In the genomic region with DNA sequence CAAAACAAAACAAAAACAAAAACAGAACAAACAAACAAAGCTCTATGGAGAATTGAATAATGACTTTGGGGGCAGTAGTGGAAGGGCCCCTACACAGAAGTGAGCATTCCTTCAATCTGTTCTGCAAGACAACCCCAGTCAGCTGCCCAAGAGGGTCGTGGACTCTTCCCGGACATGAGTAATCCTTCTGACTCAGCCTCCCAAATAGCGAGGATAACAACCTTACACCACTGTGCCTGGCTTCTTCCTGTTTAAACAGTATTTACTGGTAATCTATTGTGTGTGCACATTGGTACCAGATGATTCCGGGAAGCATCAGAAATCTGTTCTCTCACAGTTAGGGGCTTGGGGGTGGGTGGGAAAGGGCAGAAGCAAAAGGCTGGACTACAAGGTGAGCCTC, we compare ENCODE assay signal across 29 mouse cellular contexts. TPM values are rescaled to one million over a fixed set of nuclear protein-coding genes. Genes with fewer than 3 reads are reported as not detected.
"Had no signal": no experiment of that assay in that cellular context is flagged by ENCODE, and none has a peak within 500 bp of the region (broad histone marks: within the 10 kb centered on the region; RNA-seq: fewer than 3 reads in every experiment).

No protein-coding gene starts in this region.

- H3K36me3 ChIP-seq: heart, embryonic 10.5 days; heart, embryonic 12.5 days; hindbrain, embryonic 10.5 days; hindbrain, embryonic 13.5 days; hindbrain, embryonic 15.5 days; limb, embryonic 13.5 days; limb, embryonic 15.5 days; liver, embryonic 13.5 days had no signal

- H3K4me2 ChIP-seq: heart, embryonic 12.5 days; hindbrain, embryonic 13.5 days; hindbrain, embryonic 15.5 days; limb, embryonic 13.5 days; limb, embryonic 15.5 days; liver, embryonic 11.5 days; liver, embryonic 13.5 days had no signal

- H3K4me3 ChIP-seq: gastrocnemius, adult 2 months; heart, embryonic 10.5 days; heart, embryonic 12.5 days; hindbrain, embryonic 10.5 days; hindbrain, embryonic 13.5 days; hindbrain, embryonic 15.5 days; limb, embryonic 13.5 days; limb, embryonic 15.5 days; liver, embryonic 13.5 days had no signal

- DNase-seq: gastrocnemius, adult 2 months; gastrocnemius, postnatal 14 days; gastrocnemius, postnatal 36 days; heart, adult 18-20 months; heart, postnatal 10 days; heart, postnatal 4 days; kidney, adult 11 months; kidney, adult 2 months; kidney, adult 9 months; kidney, postnatal 10 days; kidney, postnatal 25 days; layer of hippocampus, adult 9-11 months; layer of hippocampus, postnatal 36 days; left cerebral cortex, postnatal 4 days; liver, embryonic 13.5 days had no signal

- H3K9me3 ChIP-seq: heart, embryonic 10.5 days; heart, embryonic 12.5 days; hindbrain, embryonic 10.5 days; hindbrain, embryonic 13.5 days; hindbrain, embryonic 15.5 days; limb, embryonic 13.5 days; limb, embryonic 15.5 days; liver, embryonic 13.5 days had no signal

- ATAC-seq: hindbrain, postnatal 0 days; intestine, embryonic 16.5 days had no signal

- H3K27ac ChIP-seq: gastrocnemius, adult 2 months; heart, embryonic 10.5 days; hindbrain, embryonic 10.5 days; hindbrain, embryonic 13.5 days; hindbrain, embryonic 15.5 days; hindbrain, postnatal 0 days; limb, embryonic 13.5 days; limb, embryonic 15.5 days; liver, embryonic 13.5 days had no signal

- H3K9ac ChIP-seq: heart, embryonic 12.5 days; hindbrain, embryonic 13.5 days; hindbrain, embryonic 15.5 days; limb, embryonic 13.5 days; limb, embryonic 15.5 days; liver, embryonic 13.5 days had no signal

- H3K27me3 ChIP-seq: heart, embryonic 12.5 days; hindbrain, embryonic 13.5 days; hindbrain, embryonic 15.5 days; limb, embryonic 13.5 days; limb, embryonic 15.5 days; liver, embryonic 13.5 days had no signal

- H3K4me1 ChIP-seq: heart, embryonic 10.5 days; heart, embryonic 12.5 days; hindbrain, embryonic 10.5 days; hindbrain, embryonic 13.5 days; hindbrain, embryonic 15.5 days; limb, embryonic 13.5 days; limb, embryonic 15.5 days; liver, embryonic 13.5 days had no signal

RNA-seq across cellular contexts. Expression of a gene that starts 8.5 kb away (rescaled TPM):
- polyA plus RNA-seq: heart, embryonic 10.5 days; heart, embryonic 12.5 days; heart, embryonic 14.5 days; hindbrain, embryonic 10.5 days; intestine, embryonic 14.5 days; limb, embryonic 11.5 days; limb, embryonic 13.5 days; limb, embryonic 15.5 days had no signal

RNA-seq across cellular contexts. Expression of a gene that starts 48.9 kb away (rescaled TPM):
- polyA plus RNA-seq: frontal cortex, adult 2 months; hindbrain, postnatal 0 days had no signal
